Mouse (Mus musculus) liver, adult 2 months (tissue): ENCODE results near the gene Cisd2. TPM values are rescaled to one million over a fixed set of nuclear protein-coding genes. Genes with fewer than 3 reads are reported as not detected.

ENCODE experiments used
- DNase-seq: peaks from one replicate; pipeline ENCODE4 v3.0.0-alpha.2; 2011; ENCODE audit warnings: low read depth, low spot score; ENCODE audit errors: extremely low read depth
- H3K27ac ChIP-seq: fragments of 200-500 bp; replicated peaks from 2 replicates; pipeline ENCODE4 v1.5.1; 2012; ENCODE audit warnings: low read depth, mild to moderate bottlenecking, control low read depth, inconsistent platforms, low read length; ENCODE audit not compliant: insufficient read depth
- H3K27me3 ChIP-seq: fragments of 200-500 bp; 2 replicates; pipeline ENCODE4 v1.6.1; 2012; ENCODE audit warnings: mild to moderate bottlenecking, moderate library complexity, low read length, inconsistent platforms; ENCODE audit not compliant: control insufficient read depth, insufficient read depth
- H3K36me3 ChIP-seq: fragments of 200-500 bp; 2 replicates; pipeline ENCODE4 v1.6.1; 2012; ENCODE audit warnings: low read length, inconsistent platforms; ENCODE audit not compliant: control insufficient read depth, insufficient read depth
- H3K4me1 ChIP-seq: fragments of 200-500 bp; 2 replicates; pipeline ENCODE4 v1.6.1; 2011; ENCODE audit warnings: low read length; ENCODE audit not compliant: control insufficient read depth, insufficient read depth
- H3K4me3 ChIP-seq: fragments of 200-500 bp; 2 replicates; pipeline ENCODE4 v1.5.1; 2011; ENCODE audit warnings: low read depth, mild to moderate bottlenecking, control low read depth, low read length, moderate library complexity; ENCODE audit not compliant: insufficient read depth
- H3K79me2 ChIP-seq: fragments of 200-500 bp; 2 replicates; pipeline ENCODE4 v1.6.1; 2012; ENCODE audit warnings: inconsistent platforms, mild to moderate bottlenecking, low read length, moderate library complexity; ENCODE audit not compliant: control insufficient read depth, insufficient read depth
- H3K9ac ChIP-seq: fragments of 200-500 bp; 2 replicates; pipeline ENCODE4 v1.6.1; 2012; ENCODE audit warnings: low read depth, mild to moderate bottlenecking, control low read depth, inconsistent platforms, low read length
- CTCF ChIP-seq: fragments of 200-500 bp; IDR thresholded peaks from 2 replicates; pipeline ENCODE4 v1.5.1; 2011; ENCODE audit warnings: low read depth, low read length, control low read depth
- POLR2A ChIP-seq: fragments of 200-500 bp; IDR thresholded peaks from 2 replicates; pipeline ENCODE4 v1.6.1; 2011; ENCODE audit warnings: low read length, control low read depth; ENCODE audit not compliant: insufficient read depth; ENCODE audit errors: extremely low read depth
- WGBS: fragments of 180-500 bp; shearing (Covaris S2); methylation state at CpG from one replicate; pipeline ENCODE4 v1.1.7; 2018; 5-methylcytosine and 5-hydroxymethylcytosine counted together
- polyA plus RNA-seq: library from polyadenylated mRNA; depleted of rRNA; stranded (reverse); fragments of >200 nt; gene quantifications from 2 replicates; pipeline ENCODE4 v1.2.3, GENCODE M21; 2012
- total RNA-seq: library from RNA; depleted of rRNA; stranded (reverse); fragments of >200 nt; gene quantifications from 2 replicates; pipeline ENCODE4 v1.2.3, GENCODE M21; 2014

The Cisd2 gene
- total and polyA plus RNA-seq, 2 experiments: 17.4 to 19.2 TPM

DNA sequence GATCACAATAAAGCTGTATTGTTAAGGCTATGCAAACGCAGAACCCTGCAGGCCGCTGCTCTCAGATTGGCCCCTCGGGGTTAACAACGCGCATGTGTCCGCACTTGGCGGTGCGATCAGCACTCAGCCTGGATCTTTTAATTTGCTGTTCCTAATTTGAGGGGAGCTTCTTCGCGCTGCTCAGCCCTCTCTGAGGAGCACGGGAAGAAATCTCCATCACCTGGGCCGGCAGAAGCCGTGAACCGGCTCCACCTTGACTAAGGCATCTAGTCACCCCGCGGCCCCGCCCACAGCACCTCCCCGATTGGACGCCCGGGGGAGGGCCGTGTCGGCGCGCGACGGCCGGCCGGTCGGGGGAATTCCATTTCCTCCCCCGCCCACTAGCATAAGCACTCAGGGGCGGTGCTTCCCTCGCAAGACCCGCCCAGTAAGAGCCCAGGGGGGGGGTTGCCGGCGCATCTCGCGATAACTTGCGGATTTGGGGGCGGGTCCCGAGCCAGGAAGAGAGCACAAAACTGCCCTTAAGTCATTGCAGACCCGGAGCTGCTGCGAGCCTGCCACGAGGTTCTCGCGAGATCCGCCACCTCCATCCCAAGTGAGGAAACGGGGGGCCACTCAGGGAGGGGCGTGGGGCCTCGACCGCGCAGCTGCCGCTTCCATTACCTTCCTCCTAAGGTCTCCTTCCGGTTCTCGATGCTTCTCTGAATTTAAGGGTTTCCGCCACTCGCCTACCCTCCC lies 14.2 kb upstream of the Cisd2 start, which contains the start of gene Ube2d3:
TSS of gene Ube2d3 (plus strand) at position 392 of the 738 bp plus-strand sequence.
- Histone ChIP-seq H3K79me2 (peaks cover 6% of the 10 kb centered on the region; the same call in 1 of the 2 replicates), H3K9ac (peak within 1 kb of the TSS; percentile 98), H3K36me3 (peaks cover 2% of the 10 kb centered on the region; the same call in 1 of the 2 replicates), H3K27me3 (no peaks in the 10 kb centered on the region), H3K4me1 (no peaks in the 10 kb centered on the region), H3K27ac (peak within 1 kb of the TSS; percentile 99), H3K4me3 (peak within 1 kb of the TSS; percentile 94)
- peak; percentile 94 for DNase-seq
- TF ChIP-seq POLR2A (peak; percentile 43; the same call in 1 of the 2 replicates), CTCF (no peak)
- under 1% methylated on average over 56 of the region's 56 CpGs for WGBS

DNA sequence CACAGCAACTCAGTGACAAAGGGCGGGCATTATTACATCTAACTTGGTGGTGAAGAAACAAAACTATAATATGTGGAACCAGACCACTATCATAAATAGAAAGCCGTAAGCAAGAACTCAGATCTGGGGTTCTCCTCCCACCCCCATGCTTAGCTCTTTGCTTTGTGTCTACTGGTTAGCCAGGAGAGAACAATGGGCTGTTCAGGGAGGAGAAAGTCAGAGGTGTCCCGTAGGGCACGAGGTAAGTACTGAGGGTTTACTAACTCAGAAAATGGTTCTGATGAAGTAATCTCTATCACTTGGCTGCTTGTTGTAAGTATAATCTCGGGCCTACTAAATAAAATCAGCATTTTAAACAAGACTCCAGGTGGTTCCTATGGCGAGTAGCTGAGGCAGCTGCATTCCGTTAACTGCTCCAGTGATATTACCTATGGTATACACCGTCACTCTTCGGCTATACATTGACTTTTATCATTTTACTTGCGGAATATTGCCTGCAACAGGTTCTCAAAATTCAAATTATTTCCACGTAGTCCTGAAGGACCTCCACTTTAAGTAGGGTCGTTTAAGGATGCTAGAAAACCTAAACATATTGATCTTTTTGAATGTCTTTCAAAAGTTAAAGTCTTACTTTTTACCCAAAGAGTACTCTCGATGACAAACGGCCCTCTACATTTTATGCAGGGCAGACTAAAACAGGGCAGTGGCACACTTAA lies 13.3 kb upstream of the Cisd2 start:
- no peak overlapping the region for H3K9ac ChIP-seq
- peaks cover 6% of the 10 kb centered on the region; the same call in 1 of the 2 replicates for H3K79me2 ChIP-seq
- H3K27ac ChIP-seq: no peak overlapping the region; the same call in 1 of the 2 replicates
- DNase-seq: no peak
- H3K27me3 ChIP-seq: no peaks in the 10 kb centered on the region
- no peak overlapping the region for H3K4me3 ChIP-seq
- H3K36me3 ChIP-seq: no peaks in the 10 kb centered on the region; the same call in 1 of the 2 replicates
- 65% methylated on average over 14 of the region's 14 CpGs for WGBS
- H3K4me1 ChIP-seq: no peaks in the 10 kb centered on the region
- TF ChIP-seq CTCF: no peak
- TF ChIP-seq POLR2A: no peak

DNA sequence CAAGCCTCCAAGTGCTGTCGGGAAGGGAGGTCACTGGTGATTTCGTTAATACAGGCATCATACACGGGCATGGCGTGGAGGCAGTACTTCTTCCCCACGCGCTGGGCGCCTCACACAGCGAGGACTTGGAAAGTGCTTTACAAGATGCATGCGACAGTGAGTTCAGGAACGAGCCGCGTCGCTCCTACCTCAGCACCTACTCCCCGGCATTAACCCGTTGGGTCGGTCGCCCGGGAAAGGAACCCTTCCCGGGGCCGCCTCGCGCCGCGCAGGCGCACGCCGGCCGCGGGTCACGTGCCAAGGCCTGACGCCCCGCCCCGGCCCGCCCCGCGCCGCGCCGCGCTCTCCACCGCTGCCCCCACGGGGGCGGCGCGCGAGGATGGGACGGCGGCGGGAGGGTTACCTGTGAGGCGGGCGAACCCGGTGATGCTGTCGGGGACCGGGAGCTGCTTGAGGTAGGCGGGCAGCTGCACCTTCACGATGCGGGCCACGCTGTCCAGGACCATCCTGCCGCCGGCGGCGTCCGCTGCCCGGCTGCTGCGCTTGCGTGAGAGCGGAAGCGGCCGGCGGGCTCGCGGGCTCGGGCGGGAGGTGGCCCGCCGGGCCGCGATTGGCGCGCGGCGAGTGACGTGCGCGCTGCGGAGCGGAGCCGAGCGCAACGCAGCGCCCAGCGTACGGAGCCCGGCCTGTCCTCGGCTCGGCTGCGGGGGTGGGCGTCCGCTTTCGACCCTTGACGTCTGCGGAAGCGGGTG lies 693 bp downstream of the Cisd2 start:
- no peaks in the 10 kb centered on the region for H3K27me3 ChIP-seq
- peaks cover 4% of the 10 kb centered on the region; the same call in 1 of the 2 replicates for H3K4me1 ChIP-seq
- peak overlapping the region; percentile 96 for H3K9ac ChIP-seq
- peak overlapping the region; percentile 93 for H3K27ac ChIP-seq
- H3K4me3 ChIP-seq: peak overlapping the region; percentile 72
- H3K79me2 ChIP-seq: peaks cover 5% of the 10 kb centered on the region; the same call in 1 of the 2 replicates
- H3K36me3 ChIP-seq: no peaks in the 10 kb centered on the region
- 2% methylated on average over 100 of the region's 103 CpGs for WGBS
- TF ChIP-seq POLR2A (peak; percentile 80), CTCF (no peak)
- DNase-seq: peak; percentile 71

DNA sequence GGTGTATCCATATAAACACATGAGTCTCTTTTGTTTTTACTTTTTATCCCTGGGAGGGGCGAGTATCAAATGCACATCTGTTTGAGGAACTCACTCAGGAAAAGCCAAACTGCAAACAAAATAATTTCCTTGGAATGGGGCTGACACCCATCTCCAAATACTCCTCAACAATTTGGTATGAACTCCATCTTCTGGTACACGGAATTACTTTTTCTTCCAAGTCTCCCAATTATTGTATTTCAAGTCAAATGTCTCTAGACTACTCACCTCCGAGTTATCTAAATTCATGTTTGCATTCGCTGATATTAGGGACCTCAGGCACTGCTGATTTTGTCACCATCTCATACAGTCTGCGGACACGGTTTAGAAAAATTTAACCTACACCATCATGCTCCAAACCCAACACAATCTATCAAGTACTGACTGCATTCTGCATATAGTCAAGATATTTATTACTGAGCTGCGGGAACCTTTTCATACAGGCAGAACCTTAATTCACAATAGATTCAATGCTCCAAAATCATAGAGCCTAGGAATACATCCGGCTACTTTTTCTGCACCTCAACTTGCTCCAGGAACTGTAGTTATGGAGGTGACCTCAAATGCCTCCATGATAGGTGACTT lies 1.4 kb downstream of the Cisd2 start:
- peak overlapping the region; percentile 75 for H3K27ac ChIP-seq
- H3K36me3 ChIP-seq: no peaks in the 10 kb centered on the region
- H3K27me3 ChIP-seq: no peaks in the 10 kb centered on the region
- H3K4me1 ChIP-seq: peaks cover 4% of the 10 kb centered on the region; the same call in 1 of the 2 replicates
- no peak for DNase-seq
- H3K79me2 ChIP-seq: peaks cover 10% of the 10 kb centered on the region; the same call in 1 of the 2 replicates
- H3K4me3 ChIP-seq: peak overlapping the region; percentile 72
- no peak for TF ChIP-seq POLR2A
- TF ChIP-seq CTCF: no peak
- WGBS: 5% methylated on average over 8 of the region's 8 CpGs
- peak overlapping the region; percentile 83 for H3K9ac ChIP-seq

DNA sequence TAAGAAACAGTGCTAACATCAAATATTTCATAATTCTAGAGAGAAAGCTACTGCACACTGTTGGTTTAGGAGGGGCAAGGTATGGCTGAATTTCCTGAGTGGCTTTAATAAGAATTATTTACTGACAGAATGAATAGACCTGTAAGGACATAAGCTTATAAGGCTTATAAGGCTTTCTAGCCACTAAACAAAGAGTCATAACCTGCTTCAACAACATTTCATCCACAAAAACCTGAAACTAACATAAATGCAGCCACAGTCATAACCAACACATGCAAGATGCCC lies 2.5 kb downstream of the Cisd2 start:
- no peak overlapping the region for H3K9ac ChIP-seq
- TF ChIP-seq CTCF (no peak), POLR2A (no peak)
- no peak overlapping the region for H3K27ac ChIP-seq
- DNase-seq: no peak
- peaks cover 17% of the 10 kb centered on the region; the same call in 1 of the 2 replicates for H3K79me2 ChIP-seq
- no peak overlapping the region for H3K4me3 ChIP-seq
- peaks cover 4% of the 10 kb centered on the region; the same call in 1 of the 2 replicates for H3K4me1 ChIP-seq
- no peaks in the 10 kb centered on the region for H3K27me3 ChIP-seq
- H3K36me3 ChIP-seq: no peaks in the 10 kb centered on the region
